Mouse (Mus musculus): ENCODE results near the gene Gstp2.

Gstp2 gene

GRCm38 (mm10) chr19:4045966-4046865, at the start of gene Gstp2:
Gstp2 (minus strand) TSS chr19:4046023.
- TF ChIP-seq GATA4 (IDR thresholded peaks at IDR 0.05; ENCODE audit: insufficient replicate concordance, low read length): no peak

GRCm38 (mm10) chr19:4094774-4095303, 49.0 kb upstream of the Gstp2 start:
- TF ChIP-seq GATA4 (IDR thresholded peaks at IDR 0.05; ENCODE audit: insufficient replicate concordance, low read length): no peak

GRCm38 (mm10) chr19:4094348-4094747, 48.5 kb upstream of the Gstp2 start:
- TF ChIP-seq GATA4 (IDR thresholded peaks at IDR 0.05; ENCODE audit: insufficient replicate concordance, low read length): no peak

GRCm38 (mm10) chr19:4093772-4094171, 47.9 kb upstream of the Gstp2 start:
- TF ChIP-seq GATA4 (IDR thresholded peaks at IDR 0.05; ENCODE audit: insufficient replicate concordance, low read length): no peak

- TF ChIP-seq GATA4 (IDR thresholded peaks at IDR 0.05; ENCODE audit: insufficient replicate concordance, low read length): no peak
Observed at GRCm38 (mm10) chr19:4092750-4093149, 46.9 kb upstream of the Gstp2 start.

- TF ChIP-seq GATA4 (IDR thresholded peaks at IDR 0.05; ENCODE audit: insufficient replicate concordance, low read length): no peak
Observed at GRCm38 (mm10) chr19:4091383-4091782, 45.6 kb upstream of the Gstp2 start.

GRCm38 (mm10) chr19:4090446-4090845, 44.6 kb upstream of the Gstp2 start:
- TF ChIP-seq GATA4 (IDR thresholded peaks at IDR 0.05; ENCODE audit: insufficient replicate concordance, low read length): no peak

GRCm38 (mm10) chr19:4089128-4089527, 43.3 kb upstream of the Gstp2 start:
- TF ChIP-seq GATA4 (IDR thresholded peaks at IDR 0.05; ENCODE audit: insufficient replicate concordance, low read length): no peak

GRCm38 (mm10) chr19:4088146-4088545, 42.3 kb upstream of the Gstp2 start:
- TF ChIP-seq GATA4 (IDR thresholded peaks at IDR 0.05; ENCODE audit: insufficient replicate concordance, low read length): no peak

GRCm38 (mm10) chr19:4087090-4087489, 41.3 kb upstream of the Gstp2 start:
- TF ChIP-seq GATA4 (IDR thresholded peaks at IDR 0.05; ENCODE audit: insufficient replicate concordance, low read length): no peak

- TF ChIP-seq GATA4 (IDR thresholded peaks at IDR 0.05; ENCODE audit: insufficient replicate concordance, low read length): no peak
Observed at GRCm38 (mm10) chr19:4086156-4086555, 40.3 kb upstream of the Gstp2 start.

GRCm38 (mm10) chr19:4084984-4085383, 39.2 kb upstream of the Gstp2 start:
- TF ChIP-seq GATA4 (IDR thresholded peaks at IDR 0.05; ENCODE audit: insufficient replicate concordance, low read length): no peak

GRCm38 (mm10) chr19:4083826-4084225, 38.0 kb upstream of the Gstp2 start:
- no peak for TF ChIP-seq GATA4 (IDR thresholded peaks at IDR 0.05; ENCODE audit: insufficient replicate concordance, low read length)

- TF ChIP-seq GATA4 (IDR thresholded peaks at IDR 0.05; ENCODE audit: insufficient replicate concordance, low read length): no peak
Observed at GRCm38 (mm10) chr19:4083316-4083715, 37.5 kb upstream of the Gstp2 start.

GRCm38 (mm10) chr19:4082219-4082965, 36.6 kb upstream of the Gstp2 start:
- no peak for TF ChIP-seq GATA4 (IDR thresholded peaks at IDR 0.05; ENCODE audit: insufficient replicate concordance, low read length)

GRCm38 (mm10) chr19:4081394-4081793, 35.6 kb upstream of the Gstp2 start, which contains the start of gene Cabp2:
Cabp2 (plus strand) TSS chr19:4081578.
- no peak for TF ChIP-seq GATA4 (IDR thresholded peaks at IDR 0.05; ENCODE audit: insufficient replicate concordance, low read length)

All from liver, adult (tissue).